Mouse (Mus musculus) thymus, postnatal 4 days (tissue): Measurements from ENCODE around the gene Rims1.

Source experiments
- DNase-seq: peaks from one replicate; pipeline ENCODE4 v3.0.0; 2021

Rims1 gene

DNA sequence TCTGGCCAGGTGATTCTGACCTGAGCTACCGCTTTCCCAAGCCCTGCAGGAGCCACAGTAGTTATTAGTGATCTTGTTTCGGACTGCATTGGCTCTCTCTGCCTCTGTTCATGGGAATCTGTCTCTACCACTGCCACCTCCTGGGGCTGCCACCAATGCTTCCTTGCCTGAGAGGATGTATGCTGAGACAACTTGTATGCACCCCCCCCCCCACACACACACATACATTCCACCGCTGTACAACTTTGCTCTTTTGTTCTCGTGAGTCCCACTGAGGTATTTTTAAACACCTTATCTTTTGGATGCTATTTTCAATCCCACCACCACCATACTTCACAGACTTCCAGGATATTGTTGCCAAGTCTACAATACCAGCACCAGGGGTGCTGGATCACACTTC lies 122.3 kb downstream of the Rims1 start:
- DNase-seq: no peak

DNA sequence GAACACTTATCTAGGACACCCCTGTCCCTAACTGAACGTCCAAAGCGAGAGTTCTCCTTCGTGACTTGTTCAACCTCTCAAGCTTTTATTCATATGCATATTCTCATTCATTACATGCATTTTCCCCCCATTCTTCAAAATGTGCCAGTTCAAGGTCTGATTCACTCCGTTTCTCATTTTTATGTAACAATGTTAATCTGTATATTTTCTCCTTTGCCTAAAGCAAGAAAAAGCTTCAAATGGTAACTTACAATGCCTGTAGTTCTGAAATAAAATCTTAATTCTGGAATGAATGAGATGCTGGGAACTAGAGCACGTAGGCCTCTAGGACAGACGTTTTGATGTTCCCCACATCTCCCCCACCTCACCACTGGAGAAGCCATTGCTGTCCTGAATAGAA lies 141.6 kb downstream of the Rims1 start:
- DNase-seq: no peak

DNA sequence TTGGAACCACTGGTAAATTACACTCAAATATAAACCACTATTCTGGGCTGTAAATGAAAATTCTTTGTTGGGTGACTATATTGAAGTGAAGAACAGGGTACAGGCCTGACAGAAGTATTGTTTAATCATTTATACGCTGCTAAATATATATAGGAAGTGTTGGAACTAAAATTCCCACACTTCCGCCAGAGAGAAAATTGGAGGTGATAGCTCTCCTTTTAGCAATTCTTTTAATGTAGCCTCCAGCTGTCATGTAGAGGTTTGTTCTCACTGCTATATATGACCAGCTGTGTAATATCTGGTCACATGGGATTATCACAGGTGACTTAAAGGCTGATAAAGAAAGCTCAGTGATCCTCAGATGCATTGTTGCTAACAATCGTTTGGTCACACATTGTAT lies 144.0 kb downstream of the Rims1 start:
- no peak for DNase-seq

DNA sequence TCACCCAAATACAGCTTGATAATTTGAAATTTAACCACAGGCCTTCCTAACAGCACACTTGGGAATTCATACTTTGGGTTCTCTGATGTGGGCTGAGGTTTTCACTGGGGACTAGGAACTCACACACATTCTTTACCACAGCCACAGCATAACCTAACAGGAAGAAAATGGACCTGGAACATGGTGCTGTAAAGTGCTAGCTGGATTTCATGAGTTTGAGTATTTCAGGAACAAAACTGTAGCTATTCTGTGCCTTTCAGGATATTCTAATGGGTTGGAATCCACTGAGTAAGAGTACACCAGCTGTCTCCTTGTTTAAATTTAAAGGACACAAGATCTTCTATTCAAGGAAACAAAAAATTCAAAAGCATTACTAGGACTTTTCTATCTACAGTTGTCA lies 149.8 kb downstream of the Rims1 start:
- no peak for DNase-seq

DNA sequence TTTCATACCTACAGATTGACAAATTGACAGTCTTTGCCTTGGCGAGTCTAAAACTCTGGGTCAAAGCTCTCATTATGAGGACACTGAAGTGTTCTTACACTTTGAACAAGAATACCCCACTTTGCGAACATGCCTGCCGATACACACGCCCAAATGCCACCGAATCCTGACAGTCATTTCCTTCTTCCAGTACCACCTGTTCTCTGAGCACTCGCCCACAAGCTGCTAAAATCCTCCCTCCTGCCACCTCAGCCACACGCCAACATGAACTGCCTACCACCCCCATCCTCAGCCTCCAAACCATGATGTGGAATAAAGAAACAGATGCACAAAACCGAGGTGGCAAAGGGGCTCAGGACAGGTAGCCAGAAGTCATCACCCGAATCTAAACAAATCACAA lies 150.9 kb downstream of the Rims1 start:
- DNase-seq: no peak

DNA sequence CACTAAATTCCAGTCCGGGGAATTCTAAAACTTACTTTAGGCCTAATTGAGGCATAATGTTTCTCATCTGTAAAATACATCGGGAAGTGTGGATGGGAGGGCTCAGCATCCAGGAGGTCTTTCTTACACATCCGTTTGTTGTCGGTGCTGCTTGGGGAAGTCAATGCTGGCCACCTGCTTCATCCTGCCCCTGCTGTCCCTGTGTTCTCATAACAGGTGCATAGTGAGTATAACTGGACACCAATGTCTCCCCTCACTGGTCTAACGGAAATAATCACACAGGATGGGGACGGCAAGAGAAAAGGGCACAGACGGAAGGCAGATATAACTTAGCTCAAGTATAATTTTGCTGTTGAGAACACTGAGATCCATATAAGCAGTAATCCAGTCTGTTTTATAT lies 155.2 kb downstream of the Rims1 start:
- DNase-seq: no peak

DNA sequence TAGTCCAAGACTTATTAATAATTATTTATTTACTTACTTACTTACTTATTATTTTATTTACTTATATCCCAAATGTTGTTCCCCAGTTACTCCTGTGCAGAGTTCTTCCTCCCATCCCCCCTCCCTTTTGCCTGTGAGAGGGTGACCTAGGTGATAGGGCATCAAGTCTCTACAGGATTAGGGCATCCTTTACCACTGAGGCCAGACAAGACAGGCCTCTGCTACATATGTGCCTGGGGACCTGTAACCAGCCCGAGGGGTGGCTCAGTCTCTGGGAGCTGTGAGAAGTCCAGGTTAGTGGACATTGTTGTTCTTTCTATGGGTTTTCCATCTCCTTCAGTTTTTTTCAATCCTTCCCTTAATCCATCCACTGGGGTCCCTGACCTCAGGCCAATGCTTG lies 156.4 kb downstream of the Rims1 start:
- no peak for DNase-seq

DNA sequence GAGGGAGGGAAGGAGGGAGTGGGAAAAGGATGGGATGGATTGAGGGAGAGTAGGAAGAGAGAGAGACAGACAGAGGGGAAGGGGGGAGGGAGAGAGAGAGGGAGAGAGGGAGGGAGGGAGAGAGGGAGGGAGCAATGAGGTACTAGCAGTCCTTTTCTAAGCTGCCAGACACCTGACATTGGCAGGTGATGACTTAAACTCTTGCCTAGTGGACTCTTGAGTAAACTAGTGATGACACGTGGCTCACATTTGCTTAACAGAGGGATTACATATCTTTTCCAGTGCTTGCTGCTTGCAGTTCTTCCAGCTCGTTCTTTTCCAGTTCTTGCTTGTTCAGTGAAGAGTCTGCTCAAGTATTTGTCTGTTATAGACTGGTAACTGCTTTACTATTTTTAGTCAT lies 160.5 kb downstream of the Rims1 start:
- DNase-seq: no peak

DNA sequence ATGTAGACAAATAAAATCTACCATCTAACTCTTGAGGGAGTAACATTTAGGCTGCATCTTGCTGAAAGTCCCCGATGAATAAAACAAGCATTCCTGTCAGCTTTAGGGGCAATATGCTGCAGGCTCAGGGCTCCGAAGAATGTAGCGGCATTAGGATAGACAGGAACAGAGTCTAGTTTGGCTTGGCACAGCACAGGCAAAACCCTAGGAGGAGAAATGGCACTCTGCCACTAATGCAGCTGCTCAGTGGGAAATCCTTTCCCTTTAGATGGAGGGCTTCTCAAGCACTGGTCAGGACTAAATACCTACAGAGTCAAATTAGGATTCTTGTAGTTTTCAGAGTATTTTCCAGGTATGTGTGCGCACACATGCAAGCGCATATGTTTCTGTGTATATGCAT lies 165.2 kb downstream of the Rims1 start:
- DNase-seq: no peak

DNA sequence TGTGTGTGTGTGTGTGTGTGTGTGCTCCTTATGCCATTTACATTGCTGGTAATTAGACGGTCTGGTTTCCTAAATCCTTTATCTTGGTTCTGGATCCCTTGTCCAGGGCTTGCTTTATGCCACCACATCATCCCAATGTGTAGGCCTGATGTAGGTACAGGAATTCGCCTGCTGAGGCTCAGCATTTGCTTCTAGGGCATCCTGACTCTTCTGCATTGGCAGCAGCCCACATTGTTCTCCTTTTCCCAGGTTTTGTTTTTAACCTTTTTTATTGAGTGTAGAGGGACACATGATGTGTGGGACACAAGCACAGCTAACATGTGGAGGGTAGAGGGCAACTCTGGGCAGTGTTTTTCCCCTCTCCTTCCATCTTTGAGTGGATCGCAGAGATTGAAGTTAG lies 166.1 kb downstream of the Rims1 start:
- no peak for DNase-seq

DNA sequence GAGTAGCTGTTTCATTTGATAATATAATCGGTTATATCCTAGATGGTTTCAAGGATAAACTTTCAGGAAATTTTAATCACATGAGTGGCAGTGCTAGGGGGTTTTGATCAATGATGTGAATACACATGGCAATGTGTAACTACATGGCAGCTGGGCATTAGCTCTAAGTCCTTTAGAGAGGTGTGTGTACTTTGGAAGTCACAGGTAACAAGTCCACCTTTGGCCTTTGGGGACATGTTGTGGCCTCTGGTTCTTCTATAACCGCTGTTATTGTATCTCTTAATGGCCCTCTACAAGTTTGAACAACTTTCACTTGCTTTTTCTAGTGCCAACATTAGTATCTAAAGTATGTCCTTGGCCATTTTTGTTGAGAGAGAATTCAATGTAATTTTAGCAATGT lies 171.9 kb downstream of the Rims1 start:
- DNase-seq: no peak

DNA sequence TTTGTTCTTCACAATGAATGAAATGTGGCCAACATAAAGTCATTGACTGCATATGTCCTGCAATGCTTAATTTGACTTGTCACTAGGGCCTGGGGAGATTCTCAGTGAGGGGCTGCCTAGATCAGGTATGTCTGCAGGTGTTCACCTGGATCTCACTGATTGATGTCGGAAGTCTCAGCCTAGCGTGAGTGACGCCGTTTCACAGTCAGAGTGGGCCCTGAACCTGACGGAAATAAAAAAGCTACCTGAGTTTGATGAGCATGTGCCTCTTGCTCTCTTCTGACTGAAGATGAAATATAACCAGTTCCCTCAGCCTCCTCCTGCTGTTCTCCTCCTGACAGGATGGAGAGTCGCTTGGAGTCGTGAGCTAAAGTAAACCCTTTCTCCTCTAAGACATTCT lies 173.2 kb downstream of the Rims1 start:
- DNase-seq: no peak

DNA sequence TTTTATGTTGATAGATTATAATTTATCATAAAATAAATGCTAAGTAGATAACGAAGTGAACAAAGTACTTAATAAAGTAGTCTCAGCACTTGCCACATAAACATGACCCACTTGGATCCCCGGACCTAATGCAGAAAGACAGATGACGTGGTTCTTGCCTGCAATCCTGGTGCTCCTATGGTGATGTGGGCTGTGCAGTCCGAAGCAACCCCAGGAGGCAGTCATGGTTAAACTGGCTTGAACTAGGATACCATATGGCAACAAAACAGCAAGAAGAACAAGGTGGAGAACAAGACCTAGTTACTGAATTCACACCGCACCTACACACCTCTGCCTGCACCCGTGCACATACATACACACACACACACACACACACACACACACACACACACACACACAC lies 173.8 kb downstream of the Rims1 start:
- no peak for DNase-seq

DNA sequence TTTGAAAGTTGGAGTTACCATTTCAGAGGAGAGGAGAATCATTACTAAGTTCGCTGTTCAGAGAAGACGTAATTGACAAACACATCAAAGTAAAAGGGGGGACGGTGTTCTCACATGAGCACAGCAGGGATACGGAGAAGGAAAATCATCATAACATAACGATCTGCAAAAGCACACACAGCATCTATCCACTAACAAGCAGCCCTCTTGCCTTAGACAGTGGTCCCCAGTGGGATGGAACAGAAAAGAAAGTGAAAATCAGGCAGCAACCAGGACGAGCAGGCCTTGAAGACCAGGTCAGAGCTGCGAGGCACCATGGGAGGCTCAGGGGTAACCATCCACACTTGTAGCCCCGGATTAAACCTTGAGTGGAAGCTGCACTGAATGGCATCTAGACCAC lies 176.8 kb downstream of the Rims1 start:
- no peak for DNase-seq

DNA sequence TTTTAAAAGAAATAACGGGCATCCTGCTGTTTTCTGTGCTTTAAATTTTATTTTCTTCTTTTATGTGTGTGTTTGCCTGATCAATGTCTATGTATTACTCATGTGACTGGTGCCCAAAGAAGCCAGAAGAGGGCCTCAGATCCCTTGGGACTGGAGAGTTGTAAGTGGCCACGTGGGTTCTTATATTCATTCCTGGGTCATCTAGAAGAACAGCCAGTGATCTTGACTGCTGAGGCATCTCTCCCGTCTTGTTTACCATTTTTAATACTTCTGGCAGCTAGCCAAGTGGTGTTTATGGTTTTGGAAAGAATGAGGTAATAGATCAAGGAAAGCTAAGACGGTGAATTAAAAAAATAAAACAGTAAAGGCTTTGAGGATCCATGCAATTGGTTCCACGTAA lies 178.8 kb downstream of the Rims1 start:
- no peak for DNase-seq

DNA sequence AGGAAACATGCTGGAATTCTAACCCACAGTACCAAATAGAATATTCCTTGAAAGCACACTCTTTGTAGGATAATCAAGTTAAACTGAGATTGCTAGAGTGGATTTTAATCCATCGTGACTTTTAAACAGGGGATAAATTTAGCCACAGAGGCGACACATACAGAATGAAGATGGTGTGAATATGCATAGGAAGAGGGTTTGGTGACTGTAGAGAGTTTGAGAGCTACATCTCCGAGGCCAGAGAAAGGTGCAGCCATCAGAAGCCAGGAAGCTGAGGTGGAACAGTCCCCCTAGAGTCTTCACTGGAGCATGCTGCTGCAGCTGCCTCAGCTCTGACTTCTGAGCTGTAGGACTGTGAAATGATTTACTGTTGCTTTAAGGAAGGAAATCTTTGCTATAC lies 179.5 kb downstream of the Rims1 start:
- DNase-seq: no peak

DNA sequence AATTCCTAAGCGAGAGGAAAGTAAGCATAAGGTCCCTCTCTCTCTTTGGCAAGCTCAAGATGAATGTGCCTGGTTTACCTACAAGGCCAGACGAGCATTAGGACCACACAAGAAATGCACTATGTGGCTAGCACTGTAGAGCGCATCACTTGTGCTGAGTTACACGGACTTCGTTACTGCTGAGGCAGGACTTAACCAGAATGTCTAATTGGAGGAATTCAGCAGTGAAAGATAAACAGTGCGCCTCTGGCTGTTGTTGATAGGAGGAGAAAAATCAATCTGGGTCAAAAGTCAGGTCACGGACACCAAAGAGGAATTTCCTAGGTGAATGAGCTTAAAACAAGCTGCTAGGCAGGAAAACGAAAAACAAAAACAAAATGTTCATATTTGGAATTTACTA lies 185.0 kb downstream of the Rims1 start:
- DNase-seq: no peak

DNA sequence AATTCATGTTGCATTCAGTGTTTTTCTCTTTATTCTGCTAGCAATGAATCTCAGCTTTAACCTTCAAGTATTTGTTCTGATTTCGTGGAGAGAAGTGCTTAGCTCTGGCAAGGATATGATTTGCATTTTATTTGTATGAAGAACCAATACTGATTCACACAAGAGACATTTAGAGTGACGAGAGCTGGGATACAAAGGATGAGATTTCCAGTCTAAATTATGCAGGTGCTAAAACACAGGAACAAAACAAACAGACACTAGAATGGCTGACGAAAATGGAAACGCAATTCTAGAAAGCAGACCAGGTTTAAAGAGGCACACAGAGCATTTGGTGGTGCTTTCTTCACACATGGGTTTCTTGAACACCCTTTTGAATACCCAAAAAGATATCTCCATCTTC lies 190.2 kb downstream of the Rims1 start:
- no peak for DNase-seq

DNA sequence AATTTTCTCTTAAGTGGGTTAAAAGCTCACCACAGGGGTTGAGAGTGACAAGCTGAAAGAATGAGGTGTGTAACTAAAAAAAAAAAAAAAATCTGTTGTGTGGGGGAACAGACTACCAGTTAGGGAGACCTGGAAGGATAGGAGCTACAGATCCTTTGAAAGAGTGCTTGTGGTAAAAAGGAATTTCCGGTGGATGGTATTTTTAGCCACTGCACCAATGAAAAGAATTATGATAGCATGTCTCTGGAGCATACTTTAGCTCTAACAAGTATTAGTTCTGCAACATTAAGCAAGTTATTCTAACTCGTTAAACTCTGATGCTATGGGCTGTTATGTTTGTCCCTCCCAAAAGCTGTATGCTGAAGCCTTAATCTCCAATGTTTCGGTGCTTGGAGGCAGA lies 192.2 kb downstream of the Rims1 start:
- no peak for DNase-seq

DNA sequence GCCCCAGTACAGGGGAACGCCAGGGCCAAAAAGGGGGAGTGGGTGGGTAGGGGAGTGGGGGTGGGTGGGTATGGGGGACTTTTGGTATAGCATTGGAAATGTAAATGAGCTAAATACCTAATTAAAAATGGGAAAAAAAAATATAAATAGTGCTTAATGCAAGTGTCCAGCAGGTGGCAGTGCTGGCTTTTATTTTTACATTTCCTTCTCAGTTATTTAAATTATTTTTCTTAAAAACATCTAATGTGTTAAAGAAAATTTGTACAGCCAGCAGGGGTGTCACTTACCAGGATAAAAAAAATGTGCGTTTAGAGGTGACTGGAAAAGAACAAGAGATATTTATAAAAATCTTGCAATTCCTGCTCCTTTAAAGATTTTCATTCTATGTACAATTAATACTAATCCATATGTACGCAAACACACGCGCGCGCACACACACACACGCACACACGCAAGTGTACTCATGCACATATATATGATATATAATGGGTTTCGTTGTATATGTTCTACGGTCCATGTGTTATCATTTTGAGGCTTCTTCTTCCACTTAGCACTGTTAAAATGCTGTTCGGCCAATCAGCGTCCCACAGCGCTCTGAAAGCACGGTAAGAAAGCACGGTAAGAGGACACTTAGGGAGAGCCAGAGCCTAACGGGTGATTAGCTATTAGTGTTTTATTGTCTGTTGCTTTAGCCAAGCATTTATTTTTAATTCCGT lies 201.3 kb downstream of the Rims1 start:
- peak; percentile 7 for DNase-seq

DNA sequence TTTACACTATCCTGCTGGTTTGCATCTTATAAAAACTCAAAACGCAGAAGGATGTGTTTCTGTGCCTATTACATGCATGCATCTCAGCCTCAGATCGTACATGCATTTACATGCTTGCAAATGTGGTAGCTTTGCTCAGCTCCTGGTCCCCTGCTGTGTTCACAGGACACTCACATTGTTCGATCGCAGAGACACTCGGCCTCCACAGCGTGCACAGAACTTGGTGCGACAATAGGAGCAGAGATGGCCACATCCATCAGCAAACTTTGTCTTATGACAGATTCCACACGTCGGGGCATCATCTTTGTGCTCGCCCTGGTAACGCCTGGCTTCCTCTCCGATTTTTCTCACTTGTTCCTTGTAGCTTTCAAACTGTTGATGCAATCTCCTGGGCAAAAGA lies 209.6 kb downstream of the Rims1 start:
- no peak for DNase-seq

DNA sequence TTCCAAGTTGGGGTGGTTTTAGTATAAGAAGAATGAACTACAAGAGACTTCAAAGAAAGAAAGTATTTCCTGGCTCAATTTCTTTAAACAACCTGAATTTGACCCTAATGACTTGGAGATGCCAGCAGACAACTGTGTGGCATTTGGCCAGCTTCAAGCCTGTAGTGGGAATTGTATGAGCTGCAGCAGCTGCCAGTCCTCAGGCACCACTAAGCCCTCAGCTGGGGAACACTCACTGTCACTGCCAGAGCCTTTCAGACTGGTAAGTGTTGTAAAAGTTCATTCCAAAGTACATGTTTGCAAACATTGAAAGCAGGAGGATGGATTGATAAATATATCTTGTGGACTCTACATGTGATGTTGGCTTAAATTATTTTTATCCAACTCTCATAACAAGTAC lies 211.0 kb downstream of the Rims1 start:
- DNase-seq: no peak

DNA sequence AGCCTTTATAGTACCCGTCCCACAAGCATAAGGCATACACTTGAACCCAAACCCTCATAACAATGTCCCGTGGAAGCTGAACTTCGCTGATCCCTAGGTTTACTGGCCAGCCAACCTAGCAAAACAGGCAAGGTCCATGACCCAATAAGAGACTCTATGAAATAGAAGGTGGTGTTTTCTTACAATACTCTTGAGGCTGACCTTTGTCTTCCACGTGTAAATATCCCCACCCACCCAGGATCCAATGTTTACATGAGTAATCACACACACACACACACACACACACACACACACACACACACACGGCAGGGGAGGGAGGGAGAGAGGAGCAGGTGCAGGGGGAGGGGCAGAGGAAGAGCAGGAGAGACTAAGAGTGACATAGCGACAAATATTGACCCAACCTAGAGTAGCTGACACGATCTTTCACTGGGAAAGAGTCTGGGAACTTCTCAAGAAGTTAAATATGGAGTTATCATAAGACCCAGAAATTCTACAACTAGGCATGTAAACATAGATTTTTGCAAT lies 217.9 kb downstream of the Rims1 start:
- no peak for DNase-seq

DNA sequence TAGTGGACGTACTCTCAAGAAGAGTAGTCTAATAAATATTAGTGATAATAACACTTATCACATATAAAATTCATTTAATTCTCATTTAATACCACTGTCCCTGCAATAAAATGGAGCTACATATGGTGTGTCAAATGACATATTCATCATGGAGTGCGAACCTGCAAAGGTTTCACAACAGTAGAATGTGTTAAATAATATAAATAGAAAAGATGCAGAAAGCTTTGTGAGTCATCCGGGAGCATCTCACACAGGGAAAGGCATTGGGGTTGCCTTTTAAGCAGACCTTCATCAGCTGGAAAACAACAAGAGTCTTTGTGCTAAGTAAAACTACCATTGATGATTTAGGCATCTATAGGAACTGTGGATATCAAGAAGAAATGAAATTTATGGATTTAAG lies 220.2 kb downstream of the Rims1 start:
- no peak for DNase-seq

DNA sequence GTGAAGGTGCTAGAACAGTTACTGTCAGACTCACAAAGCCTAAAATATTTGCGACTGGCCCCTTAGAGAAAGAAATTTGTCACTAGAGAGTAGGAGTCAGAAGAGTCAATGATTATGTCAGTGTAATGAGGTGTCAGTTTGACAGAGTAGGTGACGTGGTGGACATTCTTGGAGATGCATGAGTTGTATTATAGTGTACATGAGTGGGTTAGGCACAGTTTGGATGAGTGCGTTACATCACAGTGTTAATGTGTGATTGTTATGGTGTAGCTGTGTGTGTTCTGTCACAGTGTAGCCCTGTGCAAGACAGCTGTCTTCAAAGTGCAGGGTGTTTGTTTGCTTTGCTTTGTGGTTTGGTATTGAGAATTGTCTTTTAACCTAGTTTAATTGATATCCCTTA lies 226.3 kb downstream of the Rims1 start:
- DNase-seq: no peak

DNA sequence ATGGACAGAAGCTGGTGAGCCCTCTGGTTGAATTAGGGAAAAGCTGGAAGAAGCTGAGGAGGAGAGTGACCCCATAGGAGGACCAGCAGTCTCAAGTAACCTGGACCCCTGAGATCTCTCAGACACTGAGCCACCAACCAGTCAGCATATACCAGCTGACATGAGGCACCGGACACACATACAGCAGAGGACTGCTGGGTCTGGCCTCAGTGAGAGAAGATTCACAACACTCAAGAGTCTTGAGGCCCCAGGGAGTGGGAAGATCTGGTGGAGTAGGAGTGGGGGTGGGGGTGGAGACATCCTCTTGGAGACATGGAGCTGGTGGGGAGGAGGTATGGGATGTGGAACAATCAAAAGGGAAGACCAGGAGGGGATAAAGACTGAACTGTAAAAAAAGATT lies 233.1 kb downstream of the Rims1 start:
- no peak for DNase-seq
